Mouse (Mus musculus) stomach, embryonic 14.5 days (tissue): ENCODE results near the gene Iqcg. TPM values are rescaled to one million over a fixed set of nuclear protein-coding genes. Genes with fewer than 3 reads are reported as not detected.
A peak's percentile ranks its signal among the peaks of the same experiment; 100 is the strongest.

Experiments
- ATAC-seq: fragments of 200-750 bp; cut with Nextera tagmentation; 2 replicates; pipeline ENCODE4 v1.8.0; 2017; ENCODE audit warnings: low read depth, moderate TSS enrichment; ENCODE audit not compliant: insufficient number of reproducible peaks, insufficient read depth, low FRiP score
- H3K27ac ChIP-seq: fragments of 300-500 bp; sonication (generic); 2 replicates; pipeline ENCODE4 v1.5.1; 2014; ENCODE audit warnings: mild to moderate bottlenecking, low read length, moderate library complexity, mixed read lengths
- H3K27me3 ChIP-seq: fragments of 300-500 bp; sonication (generic); 2 replicates; pipeline ENCODE4 v1.6.1; 2014; ENCODE audit warnings: low read length, control low read depth, mixed read lengths; ENCODE audit not compliant: control insufficient read depth, insufficient read depth
- H3K36me3 ChIP-seq: fragments of 300-500 bp; sonication (generic); 2 replicates; pipeline ENCODE4 v1.6.1; 2014; ENCODE audit warnings: mild to moderate bottlenecking, control low read depth, low read length, moderate library complexity, mixed read lengths; ENCODE audit not compliant: control insufficient read depth, insufficient read depth
- H3K4me1 ChIP-seq: fragments of 300-500 bp; sonication (generic); 2 replicates; pipeline ENCODE4 v1.6.1; 2014; ENCODE audit warnings: low read length, control low read depth, mixed read lengths; ENCODE audit not compliant: control insufficient read depth, insufficient read depth
- H3K4me2 ChIP-seq: fragments of 300-500 bp; sonication (generic); replicated peaks from 2 replicates; pipeline ENCODE4 v1.6.1; 2014; ENCODE audit warnings: low read depth, low read length, control low read depth
- H3K4me3 ChIP-seq: fragments of 300-500 bp; sonication (generic); 2 replicates; pipeline ENCODE4 v1.5.1; 2014; ENCODE audit warnings: low read depth, low read length, control low read depth
- H3K9ac ChIP-seq: fragments of 300-500 bp; sonication (generic); replicated peaks from 2 replicates; pipeline ENCODE4 v1.6.1; 2014; ENCODE audit warnings: low read depth, mild to moderate bottlenecking, control low read depth, low read length, moderate library complexity, mixed read lengths
- H3K9me3 ChIP-seq: fragments of 300-500 bp; sonication (generic); 2 replicates; pipeline ENCODE4 v1.6.1; 2016; ENCODE audit warnings: low read depth, low read length, control low read depth; ENCODE audit not compliant: control insufficient read depth
- WGBS: fragments of 180-500 bp; shearing (Covaris S2); extraction: QIAGEN DNeasy Blood & Tissue Kit; methylation state at CpG from one replicate; pipeline ENCODE4 v1.1.7; 2014; 5-methylcytosine and 5-hydroxymethylcytosine counted together
- polyA plus RNA-seq: library from polyadenylated mRNA; unstranded; fragments of >200 nt; fragmentation: Nextera tagmentation; extraction: Ambion mirVana; gene quantifications from 2 replicates; pipeline ENCODE4 v1.2.1, GENCODE M21; 2014

Gene Iqcg
- polyA plus RNA-seq, 1 experiment from 2014 or later, result 2.7 TPM

DNA sequence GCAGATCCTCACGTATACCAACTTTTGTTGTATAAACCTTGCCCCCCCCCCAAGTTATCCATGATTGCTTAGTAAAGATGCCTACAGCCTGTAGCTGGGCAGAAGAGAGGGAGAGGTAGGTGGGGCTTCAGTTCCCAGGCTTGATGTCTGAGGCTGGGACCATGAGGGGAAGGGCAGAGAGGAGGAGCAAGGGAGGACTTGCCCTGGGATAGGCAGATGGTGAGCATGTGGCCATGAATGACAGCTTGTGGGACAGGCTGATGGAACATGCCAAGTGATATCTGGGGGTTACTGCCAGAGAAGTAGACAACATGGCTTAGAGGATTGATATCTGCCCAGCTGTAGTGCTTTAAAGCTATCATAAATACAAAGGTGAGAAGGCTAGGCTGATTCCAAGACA is 8.0 kb downstream of the Iqcg start:
- 97% methylated on average over 1 of the region's 1 CpGs for WGBS
- no peak for ATAC-seq
- no peaks in the 10 kb centered on the region for H3K4me1 ChIP-seq
- no peak overlapping the region for H3K4me3 ChIP-seq
- no peaks in the 10 kb centered on the region for H3K9me3 ChIP-seq
- no peaks in the 10 kb centered on the region for H3K27me3 ChIP-seq
- no peak overlapping the region for H3K27ac ChIP-seq
- no peak overlapping the region for H3K9ac ChIP-seq
- H3K4me2 ChIP-seq, result no peak overlapping the region
- no peaks in the 10 kb centered on the region for H3K36me3 ChIP-seq

DNA sequence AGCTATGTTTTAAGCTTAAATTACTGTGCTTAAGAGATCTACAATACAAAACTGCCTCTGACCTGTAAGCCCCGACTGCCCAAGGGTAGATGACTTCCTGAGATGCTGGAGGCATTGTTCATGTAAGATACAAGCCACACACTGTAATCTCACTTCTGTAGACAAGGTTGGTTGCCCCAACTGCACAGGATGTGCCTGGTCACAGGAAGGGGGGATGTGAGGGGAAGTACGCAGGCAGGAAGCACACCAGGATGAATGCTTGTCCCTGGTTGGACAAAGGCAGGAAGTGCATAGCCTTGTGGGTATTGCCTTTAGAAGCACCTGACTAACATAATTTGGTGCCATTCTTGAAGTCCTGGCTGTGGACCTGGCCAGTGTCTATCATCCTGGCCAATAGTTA is 12.8 kb downstream of the Iqcg start:
- 0 out of 2 replicates have a peak, but pooled peaks cover 3% of the 10 kb centered on the region for H3K4me1 ChIP-seq
- H3K9me3 ChIP-seq, result no peaks in the 10 kb centered on the region
- H3K27ac ChIP-seq, result no peak overlapping the region
- H3K36me3 ChIP-seq, result no peaks in the 10 kb centered on the region
- H3K4me3 ChIP-seq, result no peak overlapping the region
- no peak overlapping the region for H3K4me2 ChIP-seq
- H3K27me3 ChIP-seq, result no peaks in the 10 kb centered on the region
- ATAC-seq, result no peak
- 75% methylated on average over 2 of the region's 2 CpGs for WGBS
- H3K9ac ChIP-seq, result no peak overlapping the region

- Histone ChIP-seq H3K4me1 (0 out of 2 replicates have a peak, but pooled peaks cover 3% of the 10 kb centered on the region), H3K9ac (no peak overlapping the region)
These were observed 13.3 kb downstream of the Iqcg start for GRCm38 (mm10) chr16:33042682-33043081.

DNA sequence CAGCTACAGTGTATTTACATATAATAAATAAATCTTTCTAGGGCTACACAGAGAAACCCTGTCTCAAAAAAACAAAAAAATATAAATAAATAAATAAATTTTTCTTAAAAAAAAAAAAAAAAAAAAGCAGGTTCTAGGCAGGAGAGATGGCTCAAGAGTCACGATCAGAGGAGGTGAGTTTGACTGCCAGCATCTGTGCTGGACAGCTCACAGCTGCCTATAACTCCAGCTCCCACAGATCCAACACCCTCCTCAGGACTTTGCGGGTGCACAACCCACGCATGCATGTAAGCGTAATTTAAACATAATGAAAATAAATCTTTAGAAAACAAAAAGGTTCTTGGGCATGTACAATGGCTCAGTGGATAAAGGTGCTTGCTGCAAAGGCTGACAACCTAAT is 20.0 kb downstream of the Iqcg start:
- no peaks in the 10 kb centered on the region for H3K9me3 ChIP-seq
- H3K9ac ChIP-seq, result no peak overlapping the region
- H3K27ac ChIP-seq, result no peak overlapping the region
- no peak overlapping the region for H3K4me2 ChIP-seq
- no peaks in the 10 kb centered on the region for H3K27me3 ChIP-seq
- 57% methylated on average over 4 of the region's 4 CpGs for WGBS
- H3K4me1 ChIP-seq, result 0 out of 2 replicates have a peak, but pooled peaks cover 3% of the 10 kb centered on the region
- no peaks in the 10 kb centered on the region for H3K36me3 ChIP-seq
- H3K4me3 ChIP-seq, result no peak overlapping the region
- no peak for ATAC-seq

More at GRCm38 (mm10) chr16:33042682-33043081, 13.3 kb downstream of the Iqcg start:
- Histone ChIP-seq H3K27me3 (no peaks in the 10 kb centered on the region), H3K9me3 (no peaks in the 10 kb centered on the region), H3K27ac (no peak overlapping the region), H3K4me2 (no peak overlapping the region), H3K36me3 (no peaks in the 10 kb centered on the region), H3K4me3 (no peak overlapping the region)
- ATAC-seq, result no peak
- whole genome bisulfite sequencing, result 90% methylated on average over 1 of the region's 1 CpGs

GRCm38 (mm10) chr16:33026357-33026756 is 29.7 kb downstream of the Iqcg start:
- Histone ChIP-seq H3K4me1 (no peaks in the 10 kb centered on the region), H3K9me3 (no peaks in the 10 kb centered on the region), H3K27me3 (no peaks in the 10 kb centered on the region), H3K36me3 (no peaks in the 10 kb centered on the region), H3K27ac (no peak overlapping the region), H3K4me3 (no peak overlapping the region), H3K4me2 (no peak overlapping the region), H3K9ac (no peak overlapping the region)
- WGBS, result 80% methylated on average over 7 of the region's 7 CpGs
- ATAC-seq, result no peak

GRCm38 (mm10) chr16:33024456-33025104 is 31.4 kb downstream of the Iqcg start:
- Histone ChIP-seq H3K4me2 (no peak overlapping the region), H3K27me3 (no peaks in the 10 kb centered on the region), H3K9ac (no peak overlapping the region), H3K4me3 (no peak overlapping the region), H3K36me3 (no peaks in the 10 kb centered on the region), H3K4me1 (no peaks in the 10 kb centered on the region), H3K27ac (no peak overlapping the region), H3K9me3 (no peaks in the 10 kb centered on the region)
- 54% methylated on average over 8 of the region's 8 CpGs for WGBS
- ATAC-seq, result no peak; the same call in 1 of the 2 replicates

- peak; percentile 49; the same call in 1 of the 2 replicates for ATAC-seq
- Histone ChIP-seq H3K9ac (no peak overlapping the region), H3K27ac (no peak overlapping the region), H3K27me3 (no peaks in the 10 kb centered on the region), H3K36me3 (no peaks in the 10 kb centered on the region), H3K4me3 (no peak overlapping the region), H3K4me1 (no peaks in the 10 kb centered on the region), H3K9me3 (no peaks in the 10 kb centered on the region), H3K4me2 (no peak overlapping the region)
- 5% methylated on average over 4 of the region's 4 CpGs for WGBS
These were observed 32.3 kb downstream of the Iqcg start for GRCm38 (mm10) chr16:33023750-33024149.

DNA sequence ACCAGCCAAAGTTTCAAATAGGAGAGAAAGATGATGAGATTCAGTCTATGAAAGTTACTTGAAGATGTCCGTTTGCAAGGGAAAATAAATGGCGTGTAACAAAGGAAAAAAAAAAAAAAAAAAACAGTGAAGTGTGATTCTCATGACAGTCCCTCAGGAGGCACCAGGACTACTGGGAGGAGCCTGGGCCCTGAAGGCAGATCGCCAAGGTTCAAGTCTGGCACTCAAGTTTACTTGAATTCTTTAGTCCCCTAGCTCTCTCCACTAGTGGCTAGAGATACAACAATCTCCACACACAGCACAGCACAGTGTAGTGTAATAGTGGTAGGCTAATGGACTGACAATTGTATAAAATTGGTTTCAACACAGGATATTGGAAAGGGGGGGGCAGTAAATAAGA is 34.6 kb downstream of the Iqcg start:
- Histone ChIP-seq H3K36me3 (no peaks in the 10 kb centered on the region), H3K4me1 (no peaks in the 10 kb centered on the region), H3K27ac (no peak overlapping the region), H3K27me3 (no peaks in the 10 kb centered on the region), H3K4me2 (no peak overlapping the region), H3K9me3 (no peaks in the 10 kb centered on the region), H3K9ac (no peak overlapping the region), H3K4me3 (no peak overlapping the region)
- no peak for ATAC-seq
- WGBS, result 77% methylated on average over 3 of the region's 3 CpGs
